Mouse (Mus musculus): Measurements from ENCODE around the gene Fen1.
A peak's percentile ranks its signal among the peaks of the same experiment; 100 is the strongest.

Fen1 gene

GRCm38 (mm10) chr19:10203848-10204615, at the start of gene Fen1, which contains the start of gene Tmem258:
Fen1 (minus strand) TSS chr19:10204169.
Tmem258 (plus strand) TSS chr19:10204014.
- peak; percentile 89 for DNase-seq (ENCODE audit: low spot score)

- no peak for DNase-seq (ENCODE audit: low spot score)
Observed at GRCm38 (mm10) chr19:10248128-10248527, 44.2 kb upstream of the Fen1 start.

GRCm38 (mm10) chr19:10247165-10247564, 43.2 kb upstream of the Fen1 start:
- DNase-seq (ENCODE audit: low spot score) = no peak

- peak; percentile 37 for DNase-seq (ENCODE audit: low spot score)
Observed at GRCm38 (mm10) chr19:10244183-10244582, 40.2 kb upstream of the Fen1 start.

- DNase-seq (ENCODE audit: low spot score) = no peak
Observed at GRCm38 (mm10) chr19:10242916-10243315, 38.9 kb upstream of the Fen1 start.

GRCm38 (mm10) chr19:10240654-10241305, 36.8 kb upstream of the Fen1 start, which contains the start of gene Myrf:
Myrf (minus strand) TSS chr19:10240748.
- DNase-seq (ENCODE audit: low spot score) = peak; percentile 64

GRCm38 (mm10) chr19:10239975-10240653, 36.1 kb upstream of the Fen1 start:
- DNase-seq (ENCODE audit: low spot score) = no peak

GRCm38 (mm10) chr19:10239419-10239818, 35.5 kb upstream of the Fen1 start:
- no peak for DNase-seq (ENCODE audit: low spot score)

GRCm38 (mm10) chr19:10238477-10238876, 34.5 kb upstream of the Fen1 start:
- DNase-seq (ENCODE audit: low spot score) = no peak

- no peak for DNase-seq (ENCODE audit: low spot score)
Observed at GRCm38 (mm10) chr19:10235784-10236565, 32.0 kb upstream of the Fen1 start.

- DNase-seq (ENCODE audit: low spot score) = no peak
Observed at GRCm38 (mm10) chr19:10232327-10233017, 28.5 kb upstream of the Fen1 start.

GRCm38 (mm10) chr19:10231871-10232270, 27.9 kb upstream of the Fen1 start:
- no peak for DNase-seq (ENCODE audit: low spot score)

GRCm38 (mm10) chr19:10231016-10231415, 27.0 kb upstream of the Fen1 start:
- DNase-seq (ENCODE audit: low spot score) = no peak

- no peak for DNase-seq (ENCODE audit: low spot score)
Observed at GRCm38 (mm10) chr19:10225767-10226166, 21.8 kb upstream of the Fen1 start.

GRCm38 (mm10) chr19:10224637-10225453, 20.9 kb upstream of the Fen1 start:
- no peak for DNase-seq (ENCODE audit: low spot score)

- no peak for DNase-seq (ENCODE audit: low spot score)
Observed at GRCm38 (mm10) chr19:10223561-10223960, 19.6 kb upstream of the Fen1 start.

GRCm38 (mm10) chr19:10222656-10223055, 18.7 kb upstream of the Fen1 start:
- DNase-seq (ENCODE audit: low spot score) = no peak

GRCm38 (mm10) chr19:10221585-10221984, 17.6 kb upstream of the Fen1 start:
- DNase-seq (ENCODE audit: low spot score) = no peak

- DNase-seq (ENCODE audit: low spot score) = no peak
Observed at GRCm38 (mm10) chr19:10219593-10219992, 15.6 kb upstream of the Fen1 start.

GRCm38 (mm10) chr19:10219108-10219507, 15.1 kb upstream of the Fen1 start:
- DNase-seq (ENCODE audit: low spot score) = peak; percentile 65
